Mouse (Mus musculus): ENCODE data around the gene Tmem59l.
A peak's percentile ranks its signal among the peaks of the same experiment; 100 is the strongest.

Tmem59l gene

DNA sequence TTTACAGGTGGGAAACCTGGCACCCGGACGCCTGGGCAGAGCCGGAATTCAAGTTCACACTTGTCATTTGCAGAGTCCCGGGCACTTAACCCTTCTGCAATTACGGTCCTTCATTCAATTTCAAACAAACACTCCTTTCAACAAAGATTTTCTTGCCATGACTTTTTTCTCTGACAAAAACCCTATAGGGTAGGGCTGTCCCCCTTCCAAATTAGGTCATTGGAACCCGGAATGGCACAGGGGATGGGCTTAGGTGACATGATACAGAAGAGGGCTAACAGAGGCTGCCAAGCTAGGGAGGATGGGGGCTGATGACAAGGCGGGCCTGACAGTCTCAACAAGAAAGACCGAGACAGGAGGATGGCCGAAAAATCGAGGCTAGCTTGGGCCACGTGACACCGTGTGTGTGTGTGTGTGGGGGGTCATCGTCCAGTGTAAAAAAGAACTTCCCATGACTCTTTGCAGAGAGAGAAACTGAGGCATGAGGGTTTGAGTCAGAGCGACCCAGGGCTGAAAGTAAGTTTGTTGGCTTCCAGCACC lies 1.8 kb upstream of the Tmem59l start:
- DNase-seq (ENCODE audit: low spot score), result no peak

GRCm38 (mm10) chr8:70487993-70488796 lies 1.0 kb upstream of the Tmem59l start:
- DNase-seq (ENCODE audit: low spot score), result peak; percentile 67

GRCm38 (mm10) chr8:70486191-70486681 lies 922 bp downstream of the Tmem59l start:
- no peak for DNase-seq (ENCODE audit: low spot score)

DNA sequence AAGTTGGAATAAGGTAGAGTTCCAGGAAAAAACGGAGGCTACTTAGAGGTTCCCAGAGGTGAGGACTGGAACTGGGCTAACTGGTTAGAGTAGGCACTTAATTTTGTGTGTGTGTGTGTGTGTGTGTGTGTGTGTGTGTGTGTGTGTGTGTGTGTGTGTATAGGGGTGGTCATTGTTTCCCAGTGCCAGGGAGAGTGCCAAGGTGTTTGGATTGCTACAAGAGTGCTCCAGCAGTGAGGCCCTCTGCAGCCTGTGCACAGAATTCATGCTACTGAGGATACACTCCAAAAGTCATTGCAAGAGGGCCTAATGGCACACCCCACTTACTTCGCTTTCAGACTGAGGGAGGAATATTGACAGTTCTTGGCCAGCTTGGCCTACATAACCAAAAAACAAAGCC lies 4.2 kb downstream of the Tmem59l start:
- no peak for DNase-seq (ENCODE audit: low spot score)

DNA sequence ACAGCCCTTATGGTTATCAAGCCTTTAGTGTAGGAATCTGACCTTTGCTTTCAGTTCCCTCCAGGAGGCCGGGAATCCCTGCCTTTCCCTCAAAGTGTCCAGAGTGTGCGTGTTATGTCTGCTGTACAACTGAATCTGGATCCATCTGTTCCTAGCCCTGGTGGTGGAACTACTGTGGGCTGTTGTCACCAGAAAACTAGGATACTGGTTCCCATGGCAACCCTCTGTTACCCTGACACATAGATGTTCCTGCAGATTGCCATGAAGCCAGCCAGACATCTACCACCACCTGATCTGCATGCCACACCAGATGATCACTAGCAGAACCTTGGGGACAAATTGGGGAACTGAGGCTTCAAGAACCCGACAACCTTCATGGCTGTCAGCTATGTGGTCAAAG lies 5.2 kb downstream of the Tmem59l start:
- DNase-seq (ENCODE audit: low spot score), result no peak

- peak; percentile 80 for DNase-seq (ENCODE audit: low spot score)
These were observed 9.7 kb downstream of the Tmem59l start for GRCm38 (mm10) chr8:70477269-70477982.

- DNase-seq (ENCODE audit: low spot score), result peak; percentile 97
These were observed 10.6 kb downstream of the Tmem59l start, which contains the start of gene Klhl26 for GRCm38 (mm10) chr8:70476333-70477268. TSS of gene Klhl26 (minus strand) at chr8:70476968.

DNA sequence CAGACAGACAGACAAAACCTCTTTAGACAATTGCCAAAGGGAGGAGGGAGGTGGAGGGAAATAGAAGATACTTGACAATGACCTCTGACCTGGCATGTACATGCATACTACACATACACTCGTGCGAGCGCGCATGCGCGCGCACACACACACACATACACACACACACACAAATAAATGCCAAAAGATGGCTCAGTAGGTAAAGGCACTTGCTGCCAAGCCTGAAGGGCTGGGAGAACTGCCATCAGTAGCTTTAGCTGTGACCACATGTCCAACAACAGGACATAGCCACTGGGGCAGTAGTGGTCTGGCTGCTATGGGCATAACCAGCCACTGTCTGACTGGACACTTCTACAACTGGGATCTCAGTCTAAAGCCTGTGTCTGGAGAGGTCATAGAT lies 15.3 kb downstream of the Tmem59l start:
- DNase-seq (ENCODE audit: low spot score), result no peak

- DNase-seq (ENCODE audit: low spot score), result no peak
These were observed 17.2 kb downstream of the Tmem59l start for GRCm38 (mm10) chr8:70469938-70470337.

GRCm38 (mm10) chr8:70469295-70469916 lies 17.8 kb downstream of the Tmem59l start:
- no peak for DNase-seq (ENCODE audit: low spot score)

- no peak for DNase-seq (ENCODE audit: low spot score)
These were observed 18.4 kb downstream of the Tmem59l start for GRCm38 (mm10) chr8:70468733-70469132.

DNA sequence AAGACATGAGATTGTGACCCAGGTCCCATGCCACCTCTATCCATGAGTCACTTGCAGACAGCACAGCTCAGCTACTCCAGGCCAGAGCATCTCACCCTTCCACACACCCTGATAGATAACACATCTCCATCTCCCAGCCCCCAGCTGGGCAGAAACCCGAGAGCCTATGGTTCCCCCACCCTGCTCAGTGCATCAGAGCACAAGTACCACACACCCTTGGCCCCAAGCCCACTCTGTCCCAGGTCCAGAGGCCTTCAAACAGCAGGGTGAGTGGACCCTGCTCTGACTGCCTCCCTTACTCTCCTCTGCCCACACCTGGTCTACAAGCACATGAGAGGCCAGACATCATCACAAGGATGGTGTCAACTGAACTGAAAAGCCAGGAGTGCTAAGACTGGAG lies 19.3 kb downstream of the Tmem59l start:
- DNase-seq (ENCODE audit: low spot score), result no peak

- no peak for DNase-seq (ENCODE audit: low spot score)
These were observed 19.9 kb downstream of the Tmem59l start for GRCm38 (mm10) chr8:70467229-70467725.

- DNase-seq (ENCODE audit: low spot score), result no peak
These were observed 20.4 kb downstream of the Tmem59l start for GRCm38 (mm10) chr8:70466771-70467170.

- DNase-seq (ENCODE audit: low spot score), result no peak
These were observed 20.9 kb downstream of the Tmem59l start for GRCm38 (mm10) chr8:70466305-70466704.

- DNase-seq (ENCODE audit: low spot score), result no peak
These were observed 21.5 kb downstream of the Tmem59l start for GRCm38 (mm10) chr8:70465701-70466100.

GRCm38 (mm10) chr8:70464162-70464561 lies 23.0 kb downstream of the Tmem59l start:
- no peak for DNase-seq (ENCODE audit: low spot score)

DNA sequence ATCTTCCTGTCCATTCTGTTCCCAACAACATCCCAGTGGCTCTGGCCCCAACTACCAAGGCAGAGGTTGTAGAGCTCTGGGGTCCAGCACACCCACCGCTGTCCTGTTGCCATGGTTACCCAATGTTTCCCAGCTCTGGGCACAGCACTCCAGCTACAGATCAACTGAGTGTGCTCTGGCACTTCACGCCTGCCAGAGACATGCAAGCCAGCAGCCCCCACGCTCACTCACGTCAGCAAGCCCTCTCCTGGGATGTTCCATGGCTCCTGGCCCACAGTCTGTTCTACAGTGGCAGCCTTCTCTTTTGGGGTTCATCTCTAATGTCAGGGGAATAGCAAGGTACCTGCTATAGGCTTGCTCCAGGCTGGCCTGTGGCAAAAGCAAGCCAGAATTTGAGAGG lies 23.9 kb downstream of the Tmem59l start:
- DNase-seq (ENCODE audit: low spot score), result no peak

DNA sequence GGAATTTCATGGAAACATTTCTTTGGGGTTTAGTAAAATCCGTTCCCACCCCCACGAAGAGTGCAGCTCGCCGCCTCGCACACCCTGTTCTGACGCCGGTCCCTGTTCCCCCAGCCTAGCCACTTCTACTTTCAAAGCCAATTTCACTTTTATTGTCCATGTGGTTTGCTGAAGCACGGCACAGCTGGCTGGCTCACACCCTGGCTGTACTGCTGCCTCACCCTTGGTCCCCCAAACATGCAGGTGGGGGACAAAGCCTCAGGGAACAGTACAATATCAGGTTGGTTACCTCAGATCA lies 24.7 kb downstream of the Tmem59l start:
- no peak for DNase-seq (ENCODE audit: low spot score)

- DNase-seq (ENCODE audit: low spot score), result peak; percentile 43
These were observed 25.2 kb downstream of the Tmem59l start for GRCm38 (mm10) chr8:70461765-70462515.

- DNase-seq (ENCODE audit: low spot score), result no peak
These were observed 26.6 kb downstream of the Tmem59l start for GRCm38 (mm10) chr8:70460606-70461005.
